Mouse (Mus musculus) cortical plate, adult 2 months (tissue): ENCODE measurements around the gene Ripor2. TPM values are rescaled to one million over a fixed set of nuclear protein-coding genes. Genes with fewer than 3 reads are reported as not detected.

Source experiments
- H3K27ac ChIP-seq: fragments of 200-500 bp; 2 replicates; pipeline ENCODE4 v1.5.1; 2012; ENCODE audit warnings: low read length, control low read depth, inconsistent platforms; ENCODE audit not compliant: insufficient read depth
- H3K4me1 ChIP-seq: fragments of 200-500 bp; 2 replicates; pipeline ENCODE4 v1.6.1; 2011; ENCODE audit warnings: low read length; ENCODE audit not compliant: control insufficient read depth, insufficient read depth
- H3K4me3 ChIP-seq: fragments of 200-500 bp; 2 replicates; pipeline ENCODE4 v1.5.1; 2011; ENCODE audit warnings: mild to moderate bottlenecking, low read length, control low read depth; ENCODE audit not compliant: insufficient read depth
- CTCF ChIP-seq: fragments of 200-500 bp; IDR thresholded peaks from 2 replicates; pipeline ENCODE4 v1.5.1; 2011; ENCODE audit warnings: mild to moderate bottlenecking, control low read depth, low read length; ENCODE audit not compliant: insufficient read depth; ENCODE audit errors: extremely low read depth
- POLR2A ChIP-seq: fragments of 200-500 bp; IDR thresholded peaks from 2 replicates; pipeline ENCODE4 v1.6.1; 2011; ENCODE audit warnings: mild to moderate bottlenecking, low read length, control low read depth; ENCODE audit not compliant: insufficient read depth; ENCODE audit errors: extremely low read depth
- polyA plus RNA-seq: library from polyadenylated mRNA; depleted of rRNA; stranded (reverse); fragments of >200 nt; gene quantifications from 2 replicates; pipeline ENCODE4 v1.2.3, GENCODE M21; 2012

The Ripor2 gene
- polyA plus RNA-seq, 1 experiment: 26.6 TPM

DNA sequence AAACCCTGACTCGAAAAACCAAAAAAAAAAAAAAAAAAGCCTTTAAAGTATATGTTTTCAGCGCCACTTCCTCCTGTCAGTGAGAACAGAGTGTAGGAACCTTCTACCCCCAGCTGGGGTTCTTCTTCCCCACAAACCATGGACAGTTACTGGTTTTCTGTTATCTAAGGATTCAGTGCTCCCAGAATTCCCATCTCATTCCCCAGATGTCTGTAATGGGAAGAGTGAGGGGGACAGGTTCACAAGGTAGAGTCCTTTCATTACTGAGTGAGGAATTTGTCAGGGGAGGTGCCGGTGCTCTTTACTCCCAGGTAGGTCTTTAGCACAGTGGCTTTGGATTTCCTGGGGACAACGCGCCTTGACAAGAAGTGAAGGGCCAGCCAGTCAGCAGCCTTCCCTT lies 20.6 kb upstream of the Ripor2 start:
- Histone ChIP-seq H3K4me3 (no peak overlapping the region), H3K27ac (no peak overlapping the region), H3K4me1 (no peaks in the 10 kb centered on the region)
- TF ChIP-seq POLR2A: no peak
- no peak for TF ChIP-seq CTCF

- no peak overlapping the region for H3K4me3 ChIP-seq
- TF ChIP-seq CTCF (no peak), POLR2A (no peak)
- H3K27ac ChIP-seq: no peak overlapping the region
- no peaks in the 10 kb centered on the region for H3K4me1 ChIP-seq
These were observed 17.3 kb upstream of the Ripor2 start for GRCm38 (mm10) chr13:24564706-24565105.

- no peak overlapping the region for H3K27ac ChIP-seq
- no peak overlapping the region for H3K4me3 ChIP-seq
- TF ChIP-seq POLR2A (no peak), CTCF (no peak)
- H3K4me1 ChIP-seq: no peaks in the 10 kb centered on the region
These were observed 16.6 kb upstream of the Ripor2 start for GRCm38 (mm10) chr13:24565230-24565949.

DNA sequence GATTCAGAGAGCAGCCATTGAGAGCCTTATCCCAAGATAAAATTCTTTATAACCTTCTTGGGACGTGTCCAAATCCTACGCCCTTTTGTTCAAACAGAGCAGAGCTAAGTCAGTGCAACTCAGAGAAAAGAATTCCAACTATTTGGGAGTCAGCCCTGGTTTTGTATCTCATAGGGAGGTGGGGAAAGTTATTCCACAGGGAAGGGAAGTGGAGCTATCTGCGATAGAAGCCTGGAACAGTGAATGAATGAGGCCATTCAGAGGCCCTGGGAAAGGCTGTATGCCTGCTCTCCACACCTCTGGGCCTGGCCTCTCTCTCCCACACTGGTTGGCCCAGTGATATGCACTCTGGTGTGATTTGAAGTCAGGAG lies 16.1 kb upstream of the Ripor2 start:
- TF ChIP-seq POLR2A (no peak), CTCF (no peak)
- Histone ChIP-seq H3K4me1 (no peaks in the 10 kb centered on the region), H3K4me3 (no peak overlapping the region), H3K27ac (no peak overlapping the region)

DNA sequence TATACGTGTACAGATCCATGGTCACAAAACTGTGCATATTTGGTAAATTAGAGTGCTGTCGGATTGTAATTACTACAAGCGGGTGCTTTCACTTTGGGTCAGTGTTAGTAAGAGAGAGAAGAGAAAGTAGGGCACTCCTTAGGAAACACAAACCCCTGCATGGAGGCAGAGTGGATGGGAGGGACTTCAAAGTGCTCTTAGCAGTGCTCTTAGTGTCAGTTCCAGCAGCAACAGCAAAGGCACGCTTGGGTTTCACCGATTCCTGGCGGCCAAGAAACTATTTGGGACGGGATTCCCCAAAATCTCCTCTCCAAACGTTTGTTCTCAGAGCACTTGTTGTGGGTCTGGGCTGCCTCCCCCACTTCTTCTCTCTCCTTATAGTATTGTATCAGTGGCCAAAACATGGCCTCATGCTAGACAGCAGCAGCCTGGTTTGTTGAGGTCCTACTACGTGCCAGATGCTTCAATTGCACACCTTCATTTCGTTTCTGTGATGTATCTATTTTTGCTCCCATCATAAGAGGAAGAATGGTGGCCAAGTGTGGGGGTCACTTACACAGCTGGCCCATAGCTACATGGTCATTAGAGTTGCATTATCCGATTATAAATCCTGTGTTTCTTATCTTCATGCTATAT lies 14.7 kb upstream of the Ripor2 start:
- TF ChIP-seq CTCF (no peak), POLR2A (no peak)
- Histone ChIP-seq H3K4me3 (no peak overlapping the region), H3K4me1 (no peaks in the 10 kb centered on the region), H3K27ac (no peak overlapping the region)

DNA sequence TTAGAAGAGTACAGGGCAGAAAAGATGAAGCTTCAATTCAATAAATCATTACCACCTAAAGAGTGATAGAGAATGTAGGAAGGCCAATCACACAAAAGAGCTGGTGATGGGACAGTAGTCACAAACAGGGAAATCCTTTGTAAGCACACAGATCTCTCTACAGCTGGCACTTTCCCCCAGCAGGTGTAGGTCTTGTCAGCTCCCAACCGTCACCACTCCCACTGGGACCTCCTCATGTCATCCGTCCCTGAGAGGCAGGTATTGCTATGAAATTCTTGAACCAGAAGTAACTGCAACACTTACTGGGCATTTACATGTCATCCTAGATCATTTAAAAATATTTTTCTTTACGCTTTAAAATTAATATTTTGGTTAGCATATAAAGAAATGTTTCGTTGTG lies 12.9 kb upstream of the Ripor2 start:
- Histone ChIP-seq H3K27ac (no peak overlapping the region), H3K4me1 (no peaks in the 10 kb centered on the region), H3K4me3 (no peak overlapping the region)
- TF ChIP-seq CTCF (no peak), POLR2A (no peak)

- TF ChIP-seq POLR2A (no peak), CTCF (no peak)
- Histone ChIP-seq H3K4me3 (no peak overlapping the region), H3K4me1 (no peaks in the 10 kb centered on the region), H3K27ac (no peak overlapping the region)
These were observed 11.3 kb upstream of the Ripor2 start for GRCm38 (mm10) chr13:24570716-24571115.

DNA sequence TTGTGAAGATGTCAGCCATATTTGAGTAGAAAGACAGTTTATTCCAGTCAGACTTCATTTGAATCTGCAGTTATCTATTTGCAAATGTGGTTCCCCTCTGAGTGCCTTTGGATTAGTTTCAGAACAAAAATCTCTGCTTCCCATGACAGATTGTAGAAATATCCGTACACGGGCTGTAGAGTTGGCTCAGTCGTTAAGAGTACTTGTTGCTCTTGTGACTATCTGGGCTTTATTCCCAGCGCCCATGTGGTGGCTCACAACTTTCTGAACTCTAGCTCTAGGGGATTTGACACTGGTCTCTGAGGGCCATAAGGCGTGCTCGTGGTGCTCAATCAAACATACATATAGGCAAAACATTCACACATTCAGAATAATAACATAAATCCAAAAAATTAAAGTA lies 10.1 kb upstream of the Ripor2 start:
- no peak for TF ChIP-seq POLR2A
- no peak for TF ChIP-seq CTCF
- H3K4me1 ChIP-seq: peaks cover 8% of the 10 kb centered on the region
- H3K4me3 ChIP-seq: no peak overlapping the region
- no peak overlapping the region for H3K27ac ChIP-seq

GRCm38 (mm10) chr13:24575126-24575525 lies 6.9 kb upstream of the Ripor2 start:
- peaks cover 9% of the 10 kb centered on the region for H3K4me1 ChIP-seq
- no peak overlapping the region for H3K27ac ChIP-seq
- TF ChIP-seq POLR2A (no peak), CTCF (no peak)
- H3K4me3 ChIP-seq: no peak overlapping the region

DNA sequence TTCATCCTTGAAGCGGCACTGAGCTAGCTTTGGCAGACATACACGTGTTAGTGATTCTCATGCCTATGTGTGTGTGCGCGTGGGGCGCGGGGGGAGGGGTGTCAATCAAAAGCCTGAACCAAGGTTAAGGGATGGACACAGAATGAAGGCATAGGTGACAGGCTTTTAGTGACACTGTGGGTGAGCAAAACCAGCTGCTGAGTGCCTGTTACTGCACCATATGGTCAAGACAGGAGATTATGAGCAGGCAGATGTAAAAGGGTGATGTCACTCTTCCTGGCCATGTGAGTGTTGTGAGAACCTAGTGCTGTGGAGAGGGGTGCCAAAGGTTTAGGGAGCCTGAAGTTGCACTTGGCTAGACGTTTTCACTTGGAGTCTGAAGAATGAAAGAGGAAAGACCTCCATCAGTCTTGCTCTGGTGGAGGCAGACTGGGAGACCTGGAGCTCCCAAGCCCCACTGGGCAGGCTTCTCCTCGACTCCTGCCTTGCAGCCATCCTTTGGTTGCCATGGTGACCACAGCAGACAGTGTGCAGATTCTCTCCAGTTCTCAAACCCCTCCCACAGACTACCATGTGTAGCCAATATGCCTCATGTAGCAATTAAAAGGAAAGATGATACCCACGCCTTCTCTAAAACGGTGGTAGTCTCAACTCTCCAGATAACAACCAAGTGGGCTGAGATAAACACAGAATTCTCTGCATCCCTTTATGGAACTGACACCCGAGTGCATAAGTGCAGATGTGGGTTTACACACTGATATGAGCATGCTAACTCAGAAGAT lies 5.5 kb upstream of the Ripor2 start:
- no peak overlapping the region for H3K4me3 ChIP-seq
- peaks cover 9% of the 10 kb centered on the region for H3K4me1 ChIP-seq
- H3K27ac ChIP-seq: peak overlapping the region; percentile 68
- TF ChIP-seq POLR2A: no peak
- no peak for TF ChIP-seq CTCF
